Mouse (Mus musculus): ENCODE measurements at regions not wholly inside any gene's neighbourhood (a gene's known extent, or its start where the extent isn't known, plus 50 kb on each side); places are given as distances from the start of the nearest gene placed in this dataset.
A peak's percentile ranks its signal among the peaks of the same experiment; 100 is the strongest.

DNA sequence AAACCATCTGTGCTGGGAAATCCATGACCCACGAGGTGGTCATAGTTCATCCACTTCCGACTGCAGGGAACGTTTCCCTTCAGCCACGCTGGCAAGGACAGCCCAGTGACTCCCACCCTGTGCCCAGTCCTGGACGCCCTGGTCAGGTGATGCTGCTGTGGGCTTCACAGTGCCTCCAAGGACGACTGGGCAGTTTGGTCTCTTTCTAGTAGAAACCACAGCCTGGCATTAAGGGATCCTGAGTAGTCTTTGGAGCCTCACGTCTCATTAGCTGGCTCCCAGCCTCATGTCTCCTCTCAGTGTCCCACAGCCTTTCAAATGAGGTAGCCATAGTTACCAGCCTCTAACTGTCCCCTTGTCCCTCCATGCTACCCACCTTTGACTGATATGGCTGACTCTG, 116.2 kb upstream of the Gdf10 start:
- no peak overlapping the region for H3K4me2 ChIP-seq (replicated peaks; ENCODE audit: low read depth)
- H3K4me3 ChIP-seq (ENCODE audit: low read depth, low read length) = no peak overlapping the region
- H3K36me3 ChIP-seq (ENCODE audit: control insufficient read depth, insufficient read depth) = no peaks in the 10 kb centered on the region
- no peaks in the 10 kb centered on the region for H3K9me3 ChIP-seq (ENCODE audit: control insufficient read depth)
- H3K9ac ChIP-seq (ENCODE audit: low read depth, low read length) = no peak overlapping the region
- H3K27ac ChIP-seq (ENCODE audit: low read depth, low read length) = no peak overlapping the region
- no peak for TF ChIP-seq CTCF (IDR thresholded peaks at IDR 0.05; ENCODE audit: low read depth)
- no peaks in the 10 kb centered on the region for H3K27me3 ChIP-seq (replicated peaks; ENCODE audit: control insufficient read depth, insufficient read depth, low read length)
- WGBS = 71% methylated on average over 7 of the region's 7 CpGs
- no peaks in the 10 kb centered on the region for H3K4me1 ChIP-seq (replicated peaks; ENCODE audit: control insufficient read depth, insufficient read depth, low read length)
- no peak for ATAC-seq

DNA sequence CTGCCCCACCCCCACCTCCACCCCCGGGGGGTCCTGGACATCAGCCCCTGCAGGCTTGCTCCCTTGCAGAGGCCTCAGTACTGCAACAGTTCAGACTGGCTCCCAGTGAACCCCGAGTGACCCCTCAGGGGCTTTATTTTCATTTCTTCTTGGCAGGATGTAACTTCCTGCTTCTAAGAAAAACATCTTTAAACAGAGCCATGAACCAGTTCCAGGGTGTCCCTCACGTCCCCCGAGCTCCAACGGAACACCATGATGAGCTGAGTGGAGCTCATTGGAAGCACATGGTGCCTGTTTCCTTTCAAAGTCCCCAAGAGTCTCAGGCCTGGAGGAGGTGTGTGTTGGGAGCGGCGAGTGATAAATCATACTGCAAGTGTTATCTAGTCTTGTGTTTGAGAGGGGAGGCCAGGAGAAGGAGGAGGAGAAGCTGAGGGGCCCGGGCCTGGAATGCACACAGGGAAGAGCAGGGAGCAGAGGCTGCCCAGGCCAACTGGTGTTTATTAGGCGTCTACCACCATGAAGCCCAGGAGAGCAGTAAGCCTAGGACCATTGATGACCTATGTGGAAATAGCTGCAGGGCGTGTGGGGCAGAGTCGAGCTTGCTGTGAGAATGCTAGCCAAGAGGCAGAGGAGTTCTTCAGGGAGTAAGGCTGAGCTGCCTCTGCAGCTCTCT, 114.7 kb upstream of the Gdf10 start:
- no peak overlapping the region for H3K4me2 ChIP-seq (replicated peaks; ENCODE audit: low read depth)
- TF ChIP-seq CTCF (IDR thresholded peaks at IDR 0.05; ENCODE audit: low read depth) = no peak
- H3K4me1 ChIP-seq (replicated peaks; ENCODE audit: control insufficient read depth, insufficient read depth, low read length) = no peaks in the 10 kb centered on the region
- ATAC-seq = peak; percentile 33; the same call in 1 of the 2 replicates
- no peaks in the 10 kb centered on the region for H3K36me3 ChIP-seq (ENCODE audit: control insufficient read depth, insufficient read depth)
- H3K9me3 ChIP-seq (ENCODE audit: control insufficient read depth) = no peaks in the 10 kb centered on the region
- no peaks in the 10 kb centered on the region for H3K27me3 ChIP-seq (replicated peaks; ENCODE audit: control insufficient read depth, insufficient read depth, low read length)
- H3K4me3 ChIP-seq (ENCODE audit: low read depth, low read length) = no peak overlapping the region
- H3K9ac ChIP-seq (ENCODE audit: low read depth, low read length) = no peak overlapping the region
- whole genome bisulfite sequencing = 13% methylated on average over 11 of the region's 11 CpGs
- H3K27ac ChIP-seq (ENCODE audit: low read depth, low read length) = no peak overlapping the region

DNA sequence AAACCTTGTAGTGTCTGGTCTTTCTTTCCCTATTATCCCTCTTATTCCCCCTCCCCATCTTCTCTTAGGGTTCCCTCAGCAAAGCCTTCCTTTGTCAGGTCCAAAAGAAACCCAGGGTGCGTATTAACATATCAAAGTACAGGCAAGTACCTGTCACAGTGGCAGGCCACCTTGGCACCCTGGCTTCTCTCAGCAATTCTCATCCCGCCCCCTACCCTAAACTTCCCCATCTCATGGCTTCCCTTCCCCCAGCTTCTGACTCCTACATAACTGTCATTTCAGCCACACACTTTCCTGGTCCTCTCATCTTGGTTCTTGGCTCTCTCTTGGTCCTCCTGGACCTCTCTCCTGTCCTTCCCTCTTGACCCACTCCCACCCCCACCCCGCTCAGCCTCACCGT, 112.8 kb upstream of the Gdf10 start:
- H3K9me3 ChIP-seq (ENCODE audit: control insufficient read depth) = no peaks in the 10 kb centered on the region
- ATAC-seq = no peak
- H3K4me3 ChIP-seq (ENCODE audit: low read depth, low read length) = no peak overlapping the region
- H3K27me3 ChIP-seq (replicated peaks; ENCODE audit: control insufficient read depth, insufficient read depth, low read length) = no peaks in the 10 kb centered on the region
- 89% methylated on average over 4 of the region's 4 CpGs for WGBS
- no peak overlapping the region for H3K27ac ChIP-seq (ENCODE audit: low read depth, low read length)
- no peaks in the 10 kb centered on the region for H3K4me1 ChIP-seq (replicated peaks; ENCODE audit: control insufficient read depth, insufficient read depth, low read length)
- H3K36me3 ChIP-seq (ENCODE audit: control insufficient read depth, insufficient read depth) = no peaks in the 10 kb centered on the region
- no peak overlapping the region for H3K9ac ChIP-seq (ENCODE audit: low read depth, low read length)
- no peak overlapping the region for H3K4me2 ChIP-seq (replicated peaks; ENCODE audit: low read depth)
- no peak for TF ChIP-seq CTCF (IDR thresholded peaks at IDR 0.05; ENCODE audit: low read depth)

DNA sequence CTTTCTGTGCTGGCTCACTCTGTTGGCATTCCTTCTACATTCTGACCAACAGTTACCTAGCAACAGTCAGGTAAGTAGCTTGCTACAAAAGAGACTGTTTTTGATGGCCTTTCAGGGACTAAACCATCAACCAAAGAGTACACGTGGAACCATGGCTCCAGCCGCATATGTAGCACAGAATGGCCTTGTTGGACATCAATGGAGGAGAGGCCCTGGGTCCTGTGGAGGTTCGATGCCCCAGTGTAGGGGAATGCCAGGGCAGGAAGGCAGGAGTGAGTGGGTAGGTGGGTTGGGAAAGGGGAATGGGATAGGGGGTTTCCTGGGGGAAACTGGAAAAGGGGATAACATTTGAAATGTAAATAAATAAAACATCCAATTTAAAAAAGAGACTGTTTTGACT, 112.1 kb upstream of the Gdf10 start:
- WGBS = 77% methylated on average over 3 of the region's 3 CpGs
- Histone ChIP-seq H3K4me1 (replicated peaks; ENCODE audit: control insufficient read depth, insufficient read depth, low read length) (no peaks in the 10 kb centered on the region), H3K36me3 (ENCODE audit: control insufficient read depth, insufficient read depth) (no peaks in the 10 kb centered on the region), H3K27ac (ENCODE audit: low read depth, low read length) (no peak overlapping the region), H3K9me3 (ENCODE audit: control insufficient read depth) (no peaks in the 10 kb centered on the region), H3K4me3 (ENCODE audit: low read depth, low read length) (no peak overlapping the region), H3K4me2 (replicated peaks; ENCODE audit: low read depth) (no peak overlapping the region), H3K27me3 (replicated peaks; ENCODE audit: control insufficient read depth, insufficient read depth, low read length) (no peaks in the 10 kb centered on the region), H3K9ac (ENCODE audit: low read depth, low read length) (no peak overlapping the region)
- no peak for ATAC-seq
- TF ChIP-seq CTCF (IDR thresholded peaks at IDR 0.05; ENCODE audit: low read depth) = no peak

DNA sequence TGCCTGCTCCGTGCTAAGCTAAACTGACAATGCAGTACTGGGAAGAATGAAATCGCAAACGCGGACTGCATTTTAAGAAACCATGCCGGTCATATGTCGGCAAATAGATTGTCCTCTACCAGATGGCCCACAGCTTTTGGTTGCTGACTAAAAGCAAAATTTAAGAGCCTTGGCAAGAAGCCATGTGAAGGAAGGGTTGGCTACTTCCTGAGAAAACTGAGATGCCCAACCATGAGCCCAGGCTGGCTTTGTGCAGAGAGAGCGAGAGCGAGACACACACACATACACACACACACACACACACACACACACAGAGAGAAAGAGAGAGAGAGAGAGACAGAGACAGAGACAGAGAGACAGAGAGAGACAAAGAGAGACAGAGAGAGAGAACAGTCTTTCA, 111.1 kb upstream of the Gdf10 start:
- ATAC-seq = no peak
- TF ChIP-seq CTCF (IDR thresholded peaks at IDR 0.05; ENCODE audit: low read depth) = no peak
- Histone ChIP-seq H3K4me1 (replicated peaks; ENCODE audit: control insufficient read depth, insufficient read depth, low read length) (no peaks in the 10 kb centered on the region), H3K36me3 (ENCODE audit: control insufficient read depth, insufficient read depth) (no peaks in the 10 kb centered on the region), H3K4me3 (ENCODE audit: low read depth, low read length) (no peak overlapping the region), H3K9ac (ENCODE audit: low read depth, low read length) (no peak overlapping the region), H3K9me3 (ENCODE audit: control insufficient read depth) (no peaks in the 10 kb centered on the region), H3K27me3 (replicated peaks; ENCODE audit: control insufficient read depth, insufficient read depth, low read length) (no peaks in the 10 kb centered on the region), H3K4me2 (replicated peaks; ENCODE audit: low read depth) (no peak overlapping the region), H3K27ac (ENCODE audit: low read depth, low read length) (no peak overlapping the region)
- 81% methylated on average over 8 of the region's 8 CpGs for WGBS

DNA sequence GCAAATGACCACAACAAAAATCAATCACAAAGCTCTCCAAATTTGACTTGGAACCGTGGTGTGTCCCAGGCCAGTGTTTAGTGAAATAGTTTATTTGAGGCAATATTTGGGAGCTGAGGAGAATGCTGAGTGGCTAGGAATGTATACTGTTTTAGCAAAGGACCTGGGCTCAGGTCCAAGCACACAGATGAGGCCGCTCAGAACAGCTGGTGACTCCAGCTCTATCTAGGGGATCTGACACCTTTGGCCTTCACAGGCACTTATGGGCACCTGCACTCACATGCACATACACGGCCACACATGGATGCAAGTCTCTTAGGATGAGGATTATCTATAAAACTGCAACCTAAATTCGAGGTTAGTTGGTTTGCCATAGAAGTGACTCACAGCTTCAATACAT, 110.6 kb upstream of the Gdf10 start:
- H3K4me1 ChIP-seq (replicated peaks; ENCODE audit: control insufficient read depth, insufficient read depth, low read length) = no peaks in the 10 kb centered on the region

DNA sequence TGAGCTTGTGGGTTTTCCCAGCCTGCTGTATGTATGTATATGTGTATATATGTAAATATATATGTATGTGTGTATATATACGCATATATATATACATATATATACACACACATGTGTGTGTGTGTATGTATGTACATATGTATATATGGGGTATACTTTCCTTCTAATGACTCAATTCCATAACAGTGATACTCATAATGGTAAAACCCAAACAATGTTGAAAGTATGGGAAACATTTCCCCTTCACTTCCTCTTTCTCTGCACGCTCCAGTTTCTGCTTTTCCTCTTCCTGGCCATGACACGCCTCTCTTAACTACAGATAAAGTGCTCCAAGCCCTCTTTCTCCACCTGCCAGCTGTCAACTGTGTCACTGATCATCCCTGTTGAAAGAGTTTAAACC, 110.1 kb upstream of the Gdf10 start:
- ATAC-seq = no peak
- no peaks in the 10 kb centered on the region for H3K27me3 ChIP-seq (replicated peaks; ENCODE audit: control insufficient read depth, insufficient read depth, low read length)
- no peaks in the 10 kb centered on the region for H3K4me1 ChIP-seq (replicated peaks; ENCODE audit: control insufficient read depth, insufficient read depth, low read length)
- no peak overlapping the region for H3K9ac ChIP-seq (ENCODE audit: low read depth, low read length)
- no peak overlapping the region for H3K4me2 ChIP-seq (replicated peaks; ENCODE audit: low read depth)
- H3K4me3 ChIP-seq (ENCODE audit: low read depth, low read length) = no peak overlapping the region
- H3K36me3 ChIP-seq (ENCODE audit: control insufficient read depth, insufficient read depth) = no peaks in the 10 kb centered on the region
- WGBS = 44% methylated on average over 3 of the region's 3 CpGs
- H3K27ac ChIP-seq (ENCODE audit: low read depth, low read length) = no peak overlapping the region
- no peaks in the 10 kb centered on the region for H3K9me3 ChIP-seq (ENCODE audit: control insufficient read depth)
- TF ChIP-seq CTCF (IDR thresholded peaks at IDR 0.05; ENCODE audit: low read depth) = no peak

More for the DNA sequence above, 110.6 kb upstream of the Gdf10 start:
- H3K4me2 ChIP-seq (replicated peaks; ENCODE audit: low read depth) = no peak overlapping the region
- no peaks in the 10 kb centered on the region for H3K36me3 ChIP-seq (ENCODE audit: control insufficient read depth, insufficient read depth)
- H3K4me3 ChIP-seq (ENCODE audit: low read depth, low read length) = no peak overlapping the region
- ATAC-seq = no peak
- H3K9me3 ChIP-seq (ENCODE audit: control insufficient read depth) = no peaks in the 10 kb centered on the region
- H3K27ac ChIP-seq (ENCODE audit: low read depth, low read length) = no peak overlapping the region
- WGBS = 61% methylated on average over 4 of the region's 4 CpGs
- no peaks in the 10 kb centered on the region for H3K27me3 ChIP-seq (replicated peaks; ENCODE audit: control insufficient read depth, insufficient read depth, low read length)
- TF ChIP-seq CTCF (IDR thresholded peaks at IDR 0.05; ENCODE audit: low read depth) = no peak
- H3K9ac ChIP-seq (ENCODE audit: low read depth, low read length) = no peak overlapping the region
